Mouse (Mus musculus) olfactory bulb, adult 2 months (tissue): ENCODE results near the gene Pom121l2.

ENCODE experiments used
- CTCF ChIP-seq: fragments of 200-500 bp; IDR thresholded peaks from 2 replicates; pipeline ENCODE4 v1.5.1; 2012; ENCODE audit warnings: low read depth, mild to moderate bottlenecking, low read length, moderate library complexity; ENCODE audit not compliant: insufficient read depth
- POLR2A ChIP-seq: fragments of 200-500 bp; IDR thresholded peaks from 2 replicates; pipeline ENCODE4 v1.6.1; 2012; ENCODE audit warnings: mild to moderate bottlenecking, low read depth, low read length, moderate library complexity; ENCODE audit not compliant: insufficient read depth

- TF ChIP-seq CTCF (no peak), POLR2A (no peak)
These were observed 14.4 kb downstream of the Pom121l2 start for GRCm38 (mm10) chr13:21995331-21995914.
